Mouse (Mus musculus) kidney, adult 2 months (tissue): ENCODE results near the gene Txnip.

Experiments used
- CTCF ChIP-seq: fragments of 200-500 bp; conservative IDR thresholded peaks from 2 replicates; pipeline ENCODE4 v1.5.1; 2011; ENCODE audit warnings: low read depth, mild to moderate bottlenecking, control low read depth, low read length, moderate library complexity, mixed read lengths; ENCODE audit not compliant: insufficient read depth, insufficient read length
- POLR2A ChIP-seq: fragments of 200-500 bp; IDR thresholded peaks from one replicate; pipeline ENCODE4 v1.6.1; 2011; ENCODE audit warnings: low read depth, low read length, control low read depth

DNA sequence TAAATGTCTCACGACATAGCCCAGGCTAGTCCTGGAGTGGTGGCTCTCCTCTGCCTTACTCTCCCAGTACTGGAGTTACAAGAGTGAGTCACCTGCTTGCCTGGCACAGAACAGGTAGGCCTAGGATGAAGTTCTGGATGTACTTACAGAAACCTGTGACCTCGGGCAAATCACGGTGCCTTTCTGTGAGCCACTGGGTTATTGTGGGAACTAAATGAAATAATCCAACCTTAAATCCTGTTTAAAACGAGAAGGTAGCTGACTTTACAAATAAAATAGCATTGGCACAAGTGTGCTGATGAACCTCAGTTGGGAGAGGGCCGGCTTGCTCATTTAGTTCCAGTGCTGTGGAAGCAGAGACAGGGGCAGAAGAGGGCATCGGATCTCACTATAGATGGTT is 3.5 kb upstream of the Txnip start:
- TF ChIP-seq CTCF (no peak), POLR2A (no peak)
